Mouse (Mus musculus) small intestine, adult 2 months (tissue): ENCODE data around the gene Basp1.

Source experiments
- CTCF ChIP-seq: fragments of 200-500 bp; IDR thresholded peaks from 2 replicates; pipeline ENCODE4 v1.5.1; 2012; ENCODE audit warnings: low read depth, mild to moderate bottlenecking, control low read depth, inconsistent platforms, low read length, moderate library complexity, mixed read lengths; ENCODE audit not compliant: insufficient replicate concordance, insufficient read length; ENCODE audit errors: extremely low read depth
- POLR2A ChIP-seq: fragments of 200-500 bp; IDR thresholded peaks from 2 replicates; pipeline ENCODE4 v1.6.1; 2012; ENCODE audit warnings: low read depth, mild to moderate bottlenecking, control low read depth, inconsistent platforms, low read length, moderate library complexity

DNA sequence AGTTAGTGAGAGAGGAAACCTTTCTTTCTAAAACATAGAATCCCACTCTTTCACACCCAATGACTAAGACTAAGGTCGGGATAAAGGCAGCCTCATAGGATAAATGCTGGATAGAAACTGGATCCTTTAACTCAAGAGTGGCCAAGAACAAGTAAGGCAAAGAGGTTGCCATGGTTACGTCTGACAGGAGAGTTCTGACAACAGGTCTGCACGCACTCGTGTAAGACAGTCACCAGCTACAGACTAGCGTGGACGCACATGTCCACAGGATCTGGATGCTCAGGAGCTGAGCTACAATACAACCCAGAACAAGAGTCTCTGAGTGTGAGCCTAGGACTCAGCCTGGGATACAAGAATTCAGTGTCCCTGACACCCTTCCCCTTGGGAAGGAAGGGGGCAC is 26.0 kb downstream of the Basp1 start:
- TF ChIP-seq CTCF (no peak), POLR2A (no peak)
